Mouse (Mus musculus): Measurements from ENCODE around the gene Uba3.

- TF ChIP-seq CTCF (IDR thresholded peaks at IDR 0.05; ENCODE audit: low read depth) (peak; percentile 92), EP300 (optimal IDR thresholded peaks at IDR 0.05) (no peak)
These were observed 45.5 kb upstream of the Uba3 start for GRCm38 (mm10) chr6:97250966-97251365.
